ENCODE assay signal across 27 mouse cellular contexts in the genomic region with DNA sequence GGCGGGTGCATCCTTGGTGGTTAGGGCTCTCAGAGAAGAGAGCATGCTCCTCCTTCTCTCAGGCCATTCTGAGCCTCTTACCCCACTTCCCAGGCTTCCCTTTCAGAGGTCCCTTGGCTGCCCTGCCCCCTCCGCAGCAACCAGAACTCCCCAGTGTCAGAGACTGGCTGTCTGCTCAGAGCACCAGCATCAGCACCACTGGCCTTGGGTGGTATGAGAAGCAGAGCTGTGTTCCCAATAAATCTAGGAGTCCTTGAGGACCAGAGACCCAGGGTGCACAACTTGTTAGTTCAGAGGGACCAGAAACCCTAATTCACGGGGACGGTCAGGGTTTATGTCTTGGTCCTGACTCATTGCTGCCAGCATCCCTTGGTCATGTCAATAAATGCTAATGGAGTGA. TPM values are rescaled to one million over a fixed set of nuclear protein-coding genes. Genes with fewer than 3 reads are reported as not detected.
"Had no signal": no experiment of that assay in that cellular context is flagged by ENCODE, and none has a peak within 500 bp of the region (broad histone marks: within the 10 kb centered on the region; RNA-seq: fewer than 3 reads in every experiment).

No protein-coding gene starts in this region.

- H3K9ac ChIP-seq: heart, embryonic 12.5 days; hindbrain, embryonic 12.5 days; hindbrain, embryonic 14.5 days; intestine, embryonic 15.5 days; limb, embryonic 12.5 days; liver, embryonic 13.5 days; liver, embryonic 15.5 days had no signal

- H3K4me1 ChIP-seq: limb, embryonic 12.5 days; liver, embryonic 13.5 days; liver, embryonic 15.5 days had no signal

- H3K9me3 ChIP-seq: heart, embryonic 10.5 days; heart, embryonic 12.5 days; hindbrain, embryonic 10.5 days; hindbrain, embryonic 12.5 days; intestine, embryonic 15.5 days; limb, embryonic 10.5 days; limb, embryonic 12.5 days; liver, embryonic 13.5 days; liver, embryonic 15.5 days had no signal

- H3K4me2 ChIP-seq: heart, embryonic 12.5 days; hindbrain, embryonic 12.5 days; hindbrain, embryonic 14.5 days; intestine, embryonic 15.5 days; limb, embryonic 12.5 days; liver, embryonic 11.5 days; liver, embryonic 13.5 days; liver, embryonic 15.5 days had no signal

- ATAC-seq: hindbrain, embryonic 16.5 days; inflammation-experienced regulatory T-cells, adult 6 months; intestine, embryonic 15.5 days; intestine, postnatal 0 days had no signal

- DNase-seq: gastrocnemius, adult 2 months; gastrocnemius, postnatal 10 days; gastrocnemius, postnatal 25 days; heart, adult 18-20 months; heart, postnatal 10 days; heart, postnatal 4 days; kidney, adult 18-20 months; kidney, postnatal 10 days; kidney, postnatal 36 days; liver; liver, embryonic 13.5 days had no signal

- H3K27ac ChIP-seq: gastrocnemius, adult 2 months; heart, embryonic 10.5 days; hindbrain, embryonic 10.5 days; hindbrain, embryonic 12.5 days; hindbrain, embryonic 14.5 days; intestine, embryonic 15.5 days; layer of hippocampus, adult 2 months; left cerebral cortex, adult 2 months; limb, embryonic 10.5 days; limb, embryonic 12.5 days; liver, embryonic 13.5 days; liver, embryonic 15.5 days had no signal

- H3K4me3 ChIP-seq: gastrocnemius, adult 2 months; heart, embryonic 10.5 days; heart, embryonic 12.5 days; hindbrain, embryonic 10.5 days; hindbrain, embryonic 12.5 days; intestine, embryonic 15.5 days; layer of hippocampus, adult 2 months; left cerebral cortex, adult 2 months; limb, embryonic 10.5 days; limb, embryonic 12.5 days; liver, embryonic 13.5 days; liver, embryonic 15.5 days had no signal

- H3K36me3 ChIP-seq: heart, embryonic 10.5 days; heart, embryonic 12.5 days; hindbrain, embryonic 10.5 days; hindbrain, embryonic 12.5 days; intestine, embryonic 15.5 days; limb, embryonic 10.5 days; limb, embryonic 12.5 days; liver, embryonic 13.5 days; liver, embryonic 15.5 days had no signal

RNA-seq across cellular contexts. Expression of a gene that starts 2.4 kb away (rescaled TPM):
- polyA plus RNA-seq: heart, embryonic 10.5 days; heart, embryonic 12.5 days; heart, embryonic 14.5 days; inflammation-experienced regulatory T-cells, adult 6 months; intestine, embryonic 15.5 days; intestine, postnatal 0 days; limb, embryonic 10.5 days; limb, embryonic 12.5 days; liver, embryonic 11.5 days had no signal
